Mouse (Mus musculus) small intestine, adult 2 months (tissue): ENCODE data around the gene Wnt4. TPM values are rescaled to one million over a fixed set of nuclear protein-coding genes. Genes with fewer than 3 reads are reported as not detected.

Experiments
- H3K27ac ChIP-seq: fragments of 200-500 bp; 2 replicates; pipeline ENCODE4 v1.5.1; 2012; ENCODE audit warnings: low read depth, low read length, control low read depth, inconsistent platforms; ENCODE audit not compliant: insufficient read depth
- H3K27me3 ChIP-seq: fragments of 200-500 bp; 2 replicates; pipeline ENCODE4 v1.6.1; 2012; ENCODE audit warnings: mild to moderate bottlenecking, moderate library complexity, low read length, inconsistent platforms; ENCODE audit not compliant: control insufficient read depth, insufficient read depth
- H3K36me3 ChIP-seq: fragments of 200-500 bp; 2 replicates; pipeline ENCODE4 v1.6.1; 2012; ENCODE audit warnings: mild to moderate bottlenecking, low read length, control low read depth, inconsistent platforms; ENCODE audit not compliant: control insufficient read depth, insufficient read depth
- H3K4me1 ChIP-seq: fragments of 200-500 bp; 2 replicates; pipeline ENCODE4 v1.6.1; 2012; ENCODE audit warnings: low read length, inconsistent platforms, mixed read lengths; ENCODE audit not compliant: control insufficient read depth, insufficient read depth, insufficient read length
- H3K4me3 ChIP-seq: fragments of 200-500 bp; 2 replicates; pipeline ENCODE4 v1.5.1; 2012; ENCODE audit warnings: low read depth, mild to moderate bottlenecking, control low read depth, inconsistent platforms, low read length, moderate library complexity
- CTCF ChIP-seq: fragments of 200-500 bp; IDR thresholded peaks from 2 replicates; pipeline ENCODE4 v1.5.1; 2012; ENCODE audit warnings: low read depth, mild to moderate bottlenecking, control low read depth, inconsistent platforms, low read length, moderate library complexity, mixed read lengths; ENCODE audit not compliant: insufficient replicate concordance, insufficient read length; ENCODE audit errors: extremely low read depth
- POLR2A ChIP-seq: fragments of 200-500 bp; IDR thresholded peaks from 2 replicates; pipeline ENCODE4 v1.6.1; 2012; ENCODE audit warnings: low read depth, mild to moderate bottlenecking, control low read depth, inconsistent platforms, low read length, moderate library complexity
- WGBS: fragments of 180-500 bp; shearing (Covaris S2); methylation state at CpG from one replicate; pipeline ENCODE4 v1.1.7; 2018; 5-methylcytosine and 5-hydroxymethylcytosine counted together
- polyA plus RNA-seq: library from polyadenylated mRNA; depleted of rRNA; stranded (reverse); fragments of >200 nt; gene quantifications from 2 replicates; pipeline ENCODE4 v1.2.3, GENCODE M21; 2012

Gene Wnt4
- polyA plus RNA-seq, 1 experiment, result 6.0 TPM

DNA sequence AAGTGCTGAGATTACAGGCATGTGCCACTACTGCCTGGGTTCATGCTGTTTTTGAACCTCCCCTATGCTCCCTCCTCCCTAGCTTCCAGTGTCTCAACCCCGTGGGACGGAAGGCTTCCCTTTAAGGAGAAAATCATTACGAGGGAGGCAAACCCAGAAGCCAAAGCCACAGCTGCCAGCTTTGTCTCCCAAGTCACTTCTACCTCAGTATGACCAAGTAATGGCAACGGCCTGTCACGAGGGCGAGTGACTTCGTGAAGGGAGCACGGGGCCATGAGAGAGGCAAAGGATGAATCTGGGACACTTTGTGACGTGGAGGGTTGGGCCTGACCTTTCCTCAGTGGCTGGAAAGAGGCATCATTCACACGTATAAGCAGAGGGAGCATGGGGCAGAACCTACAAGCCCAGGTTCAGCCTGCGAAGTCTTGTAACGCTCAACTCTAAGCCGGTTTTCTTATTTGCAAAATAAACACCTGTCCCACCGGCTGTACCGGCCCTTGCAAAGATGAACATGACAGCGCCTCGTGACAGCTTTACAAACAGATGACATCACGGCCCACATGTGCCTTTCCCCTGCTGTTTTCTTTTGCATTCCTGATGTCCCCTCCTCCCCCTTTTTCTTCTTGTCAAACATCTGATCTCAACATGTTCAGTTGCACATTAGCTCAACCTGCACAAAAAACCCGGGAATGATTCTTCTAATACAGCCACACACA lies 29.9 kb downstream of the Wnt4 start:
- TF ChIP-seq CTCF, result no peak
- TF ChIP-seq POLR2A, result no peak
- no peak overlapping the region for H3K27ac ChIP-seq
- 76% methylated on average over 19 of the region's 19 CpGs for WGBS
- no peaks in the 10 kb centered on the region for H3K4me1 ChIP-seq
- H3K4me3 ChIP-seq, result no peak overlapping the region
- H3K27me3 ChIP-seq, result no peaks in the 10 kb centered on the region
- peaks cover 7% of the 10 kb centered on the region for H3K36me3 ChIP-seq

DNA sequence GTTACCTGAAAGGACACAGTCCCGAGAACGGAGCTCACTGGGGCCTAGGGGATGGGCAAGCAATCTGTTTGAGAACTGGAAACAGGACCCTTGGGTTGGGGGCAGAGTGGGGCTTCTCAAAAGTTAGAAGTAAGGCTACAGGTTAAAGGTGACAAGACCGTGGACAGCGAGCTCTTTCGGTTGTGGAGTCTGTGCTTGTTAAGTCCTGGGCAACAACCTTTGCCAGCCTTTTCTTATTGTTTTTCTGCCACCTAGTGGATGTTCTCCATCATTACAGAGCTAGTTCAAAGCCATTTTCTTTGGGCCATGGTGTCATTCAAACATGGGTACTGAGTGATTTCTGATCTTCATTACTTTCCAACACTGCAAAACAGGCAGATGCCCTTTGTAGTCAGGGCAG lies 31.1 kb downstream of the Wnt4 start:
- Histone ChIP-seq H3K27ac (no peak overlapping the region), H3K36me3 (peaks cover 9% of the 10 kb centered on the region), H3K4me3 (no peak overlapping the region), H3K4me1 (no peaks in the 10 kb centered on the region), H3K27me3 (no peaks in the 10 kb centered on the region)
- 43% methylated on average over 5 of the region's 5 CpGs for WGBS
- TF ChIP-seq POLR2A (no peak), CTCF (peak; percentile 48; the same call in 1 of the 2 replicates)

DNA sequence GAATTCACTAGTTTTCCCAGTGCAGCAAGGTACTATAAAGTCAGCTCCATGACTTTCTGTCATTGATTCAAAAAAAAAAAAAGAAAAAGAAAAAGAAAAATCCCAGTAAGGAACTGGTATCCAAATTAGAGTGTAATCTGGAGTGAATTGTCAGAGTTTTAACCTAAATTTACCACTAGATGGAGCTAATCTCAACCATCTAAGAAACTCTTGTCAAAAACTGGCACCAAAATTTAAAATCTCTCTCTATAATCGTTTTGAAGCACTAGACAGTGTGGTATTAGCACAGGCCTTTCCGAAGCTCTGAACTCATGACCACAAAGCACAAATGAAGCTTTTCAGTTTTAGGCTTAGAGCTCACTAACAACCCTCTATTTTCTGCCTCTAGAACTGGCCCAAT lies 36.2 kb downstream of the Wnt4 start:
- 29% methylated on average over 2 of the region's 2 CpGs for WGBS
- no peak overlapping the region for H3K4me3 ChIP-seq
- TF ChIP-seq POLR2A (no peak), CTCF (no peak)
- no peak overlapping the region for H3K27ac ChIP-seq
- no peaks in the 10 kb centered on the region for H3K4me1 ChIP-seq
- peaks cover 19% of the 10 kb centered on the region for H3K36me3 ChIP-seq
- H3K27me3 ChIP-seq, result no peaks in the 10 kb centered on the region

DNA sequence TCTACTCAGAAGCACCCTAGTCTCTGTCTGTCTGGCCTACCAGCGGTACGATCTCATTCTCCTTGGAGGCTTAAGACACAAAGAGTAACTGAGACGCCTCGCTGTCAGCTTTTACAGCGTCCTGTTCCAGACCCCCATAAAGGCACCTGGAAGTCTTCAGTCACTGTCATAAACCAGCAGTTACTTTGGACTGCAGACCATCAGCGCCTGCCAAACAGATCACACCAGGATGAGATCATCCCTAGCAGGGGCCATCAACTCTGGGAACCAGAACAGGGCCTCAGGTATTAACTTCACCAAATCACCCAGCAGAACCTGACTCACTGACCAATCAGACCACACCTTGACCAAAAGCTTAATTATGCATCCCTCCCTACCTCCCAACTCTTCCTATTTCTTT lies 37.3 kb downstream of the Wnt4 start:
- no peak overlapping the region for H3K4me3 ChIP-seq
- H3K27ac ChIP-seq, result no peak overlapping the region
- peaks cover 27% of the 10 kb centered on the region for H3K36me3 ChIP-seq
- H3K4me1 ChIP-seq, result no peaks in the 10 kb centered on the region
- H3K27me3 ChIP-seq, result no peaks in the 10 kb centered on the region
- TF ChIP-seq POLR2A (no peak), CTCF (no peak)
- WGBS, result 61% methylated on average over 6 of the region's 6 CpGs

DNA sequence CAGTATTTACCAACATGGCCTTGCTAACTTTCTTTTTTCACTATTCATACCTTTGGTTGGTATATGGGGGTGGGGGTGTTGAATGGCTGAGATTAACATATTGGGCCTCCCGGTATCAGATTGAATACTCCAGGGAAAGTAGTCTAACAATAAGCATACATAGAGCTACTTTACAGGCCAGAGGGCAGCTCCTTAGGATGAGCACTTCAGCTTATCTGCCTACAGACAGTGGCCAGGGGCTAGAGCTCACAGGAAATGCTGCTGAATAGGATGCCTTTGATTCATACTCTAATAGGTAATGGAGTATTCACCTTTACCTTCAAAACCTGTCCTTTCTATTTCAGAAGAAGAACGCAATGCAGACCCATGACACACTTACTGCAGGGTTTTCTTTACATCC lies 37.8 kb downstream of the Wnt4 start:
- Histone ChIP-seq H3K27ac (no peak overlapping the region), H3K27me3 (no peaks in the 10 kb centered on the region), H3K36me3 (peaks cover 30% of the 10 kb centered on the region), H3K4me3 (no peak overlapping the region), H3K4me1 (no peaks in the 10 kb centered on the region)
- 91% methylated on average over 2 of the region's 2 CpGs for WGBS
- TF ChIP-seq CTCF, result no peak

DNA sequence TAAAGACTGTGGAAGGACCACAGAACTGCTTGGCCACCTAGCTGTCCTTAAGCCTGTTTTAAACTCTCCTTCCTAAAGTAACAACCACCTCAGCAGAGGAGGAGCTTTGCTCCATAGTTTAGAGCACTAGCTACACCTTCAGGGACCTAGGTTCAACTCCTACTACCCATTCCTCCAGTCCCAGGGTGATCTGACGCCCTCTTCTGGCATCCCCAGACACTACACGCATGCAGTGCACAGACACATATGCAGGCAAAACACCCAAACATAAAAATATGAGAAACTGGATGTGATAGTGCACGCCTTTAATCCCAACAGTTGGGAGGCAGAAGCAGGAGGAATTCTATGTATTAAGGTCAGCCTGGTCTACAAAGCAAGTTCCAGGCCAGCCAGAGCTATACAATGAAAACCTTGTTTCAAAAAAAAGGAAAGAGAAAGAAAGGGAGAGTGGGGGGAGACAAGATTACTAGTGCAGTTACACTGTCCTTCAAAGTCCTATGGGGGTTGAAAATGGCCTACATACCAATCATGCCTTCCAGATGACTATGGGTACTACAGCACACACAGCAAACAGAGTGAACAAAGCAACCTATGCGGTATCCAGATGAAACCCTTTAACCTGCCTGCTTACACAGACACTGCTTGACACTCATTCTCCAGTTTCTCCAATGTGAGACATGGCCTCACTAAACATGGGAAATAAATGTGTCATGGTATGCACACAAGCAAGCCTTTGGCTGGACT lies 38.9 kb downstream of the Wnt4 start:
- WGBS, result 79% methylated on average over 4 of the region's 4 CpGs
- Histone ChIP-seq H3K4me1 (no peaks in the 10 kb centered on the region), H3K27ac (no peak overlapping the region), H3K4me3 (no peak overlapping the region), H3K36me3 (peaks cover 36% of the 10 kb centered on the region), H3K27me3 (no peaks in the 10 kb centered on the region)
- peak; percentile 13; the same call in 1 of the 2 replicates for TF ChIP-seq CTCF
- no peak for TF ChIP-seq POLR2A

DNA sequence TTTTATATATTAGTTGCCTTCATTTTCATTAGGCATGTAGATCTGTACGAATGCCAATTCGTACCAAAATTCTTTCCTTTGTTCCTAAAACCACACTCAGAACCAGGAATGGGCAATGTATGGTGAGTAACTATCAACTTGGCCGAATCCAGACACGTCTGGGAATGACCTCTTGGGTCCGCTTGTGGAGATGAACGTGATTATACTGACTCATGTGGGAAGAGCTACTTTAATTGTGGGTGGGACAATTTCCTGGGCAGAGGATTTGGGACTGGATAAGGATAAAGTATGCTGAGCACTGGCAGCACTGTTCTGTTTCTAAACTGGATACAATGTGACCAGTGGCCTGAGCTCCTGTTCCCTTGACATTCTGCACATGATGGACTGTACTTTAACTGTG lies 47.6 kb downstream of the Wnt4 start:
- Histone ChIP-seq H3K4me3 (no peak overlapping the region), H3K27me3 (no peaks in the 10 kb centered on the region), H3K4me1 (no peaks in the 10 kb centered on the region), H3K36me3 (peaks cover 66% of the 10 kb centered on the region), H3K27ac (no peak overlapping the region)
- WGBS, result 80% methylated on average over 6 of the region's 6 CpGs
- no peak for TF ChIP-seq CTCF
- no peak for TF ChIP-seq POLR2A
